Mouse (Mus musculus): ENCODE measurements around the gene Rp2. TPM values are rescaled to one million over a fixed set of nuclear protein-coding genes. Genes with fewer than 3 reads are reported as not detected.
"Not testable (repeated sequence)": the region's sequence is repeated elsewhere in the genome, so short reads cannot be mapped to it uniquely, and the experiment has no call there.

The Rp2 gene
- polyA plus RNA-seq, 1 experiment from 2014 or later, result 17.2 TPM

- Histone ChIP-seq H3K9me3 (ENCODE audit: control insufficient read depth, low read length) (no peaks in the 10 kb centered on the region), H3K36me3 (ENCODE audit: control insufficient read depth, insufficient read depth, low read length) (no peaks in the 10 kb centered on the region), H3K27me3 (replicated peaks; ENCODE audit: control insufficient read depth, insufficient read depth, low read length) (no peaks in the 10 kb centered on the region), H3K4me3 (ENCODE audit: low read length) (no peak overlapping the region), H3K27ac (ENCODE audit: low read length) (no peak overlapping the region), H3K9ac (ENCODE audit: low read depth, low read length) (no peak overlapping the region), H3K4me2 (ENCODE audit: low read depth, low read length) (no peak overlapping the region), H3K4me1 (ENCODE audit: control insufficient read depth, insufficient read depth, low read length) (no peaks in the 10 kb centered on the region)
- ATAC-seq, result no peak
- 79% methylated on average over 7 of the region's 7 CpGs for WGBS
Measured at GRCm38 (mm10) chrX:20379347-20380014, 15.2 kb downstream of the Rp2 start.

GRCm38 (mm10) chrX:20382260-20382659 lies 18.0 kb downstream of the Rp2 start:
- Histone ChIP-seq H3K9me3 (ENCODE audit: control insufficient read depth, low read length) (no peaks in the 10 kb centered on the region), H3K27me3 (replicated peaks; ENCODE audit: control insufficient read depth, insufficient read depth, low read length) (no peaks in the 10 kb centered on the region), H3K4me2 (ENCODE audit: low read depth, low read length) (no peak overlapping the region), H3K9ac (ENCODE audit: low read depth, low read length) (no peak overlapping the region), H3K4me1 (ENCODE audit: control insufficient read depth, insufficient read depth, low read length) (no peaks in the 10 kb centered on the region), H3K4me3 (ENCODE audit: low read length) (no peak overlapping the region), H3K27ac (ENCODE audit: low read length) (no peak overlapping the region), H3K36me3 (ENCODE audit: control insufficient read depth, insufficient read depth, low read length) (no peaks in the 10 kb centered on the region)
- no peak for ATAC-seq
- 91% methylated on average over 6 of the region's 6 CpGs for WGBS

GRCm38 (mm10) chrX:20387006-20387405 lies 22.7 kb downstream of the Rp2 start:
- H3K9ac ChIP-seq (ENCODE audit: low read depth, low read length), result no peak overlapping the region
- 78% methylated on average over 3 of the region's 3 CpGs for WGBS
- H3K9me3 ChIP-seq (ENCODE audit: control insufficient read depth, low read length), result no peaks in the 10 kb centered on the region
- H3K4me1 ChIP-seq (ENCODE audit: control insufficient read depth, insufficient read depth, low read length), result no peaks in the 10 kb centered on the region
- no peak overlapping the region for H3K4me3 ChIP-seq (ENCODE audit: low read length)
- no peaks in the 10 kb centered on the region for H3K27me3 ChIP-seq (replicated peaks; ENCODE audit: control insufficient read depth, insufficient read depth, low read length)
- no peak for ATAC-seq
- H3K27ac ChIP-seq (ENCODE audit: low read length), result no peak overlapping the region
- no peak overlapping the region for H3K4me2 ChIP-seq (ENCODE audit: low read depth, low read length)
- no peaks in the 10 kb centered on the region for H3K36me3 ChIP-seq (ENCODE audit: control insufficient read depth, insufficient read depth, low read length)

- H3K4me2 ChIP-seq (ENCODE audit: low read depth, low read length); H3K36me3 ChIP-seq (ENCODE audit: control insufficient read depth, insufficient read depth, low read length); H3K9me3 ChIP-seq (ENCODE audit: control insufficient read depth, low read length); H3K4me3 ChIP-seq (ENCODE audit: low read length); H3K27me3 ChIP-seq (replicated peaks; ENCODE audit: control insufficient read depth, insufficient read depth, low read length); H3K27ac ChIP-seq (ENCODE audit: low read length); H3K4me1 ChIP-seq (ENCODE audit: control insufficient read depth, insufficient read depth, low read length); H3K9ac ChIP-seq (ENCODE audit: low read depth, low read length); ATAC-seq: not testable (repeated sequence)
- WGBS, result 93% methylated on average over 9 of the region's 9 CpGs
Measured at GRCm38 (mm10) chrX:20391964-20392363, 27.7 kb downstream of the Rp2 start.

GRCm38 (mm10) chrX:20392942-20393341 lies 28.7 kb downstream of the Rp2 start:
- Histone ChIP-seq H3K36me3 (ENCODE audit: control insufficient read depth, insufficient read depth, low read length) (no peaks in the 10 kb centered on the region), H3K27ac (ENCODE audit: low read length) (no peak overlapping the region), H3K27me3 (replicated peaks; ENCODE audit: control insufficient read depth, insufficient read depth, low read length) (no peaks in the 10 kb centered on the region), H3K9me3 (ENCODE audit: control insufficient read depth, low read length) (no peaks in the 10 kb centered on the region), H3K4me1 (ENCODE audit: control insufficient read depth, insufficient read depth, low read length) (no peaks in the 10 kb centered on the region), H3K9ac (ENCODE audit: low read depth, low read length) (no peak overlapping the region), H3K4me3 (ENCODE audit: low read length) (no peak overlapping the region), H3K4me2 (ENCODE audit: low read depth, low read length) (no peak overlapping the region)
- ATAC-seq, result no peak
- 55% methylated on average over 3 of the region's 3 CpGs for WGBS

- 92% methylated on average over 4 of the region's 4 CpGs for WGBS
- H3K4me1 ChIP-seq (ENCODE audit: control insufficient read depth, insufficient read depth, low read length), result no peaks in the 10 kb centered on the region
- no peak overlapping the region for H3K9ac ChIP-seq (ENCODE audit: low read depth, low read length)
- no peaks in the 10 kb centered on the region for H3K9me3 ChIP-seq (ENCODE audit: control insufficient read depth, low read length)
- no peak overlapping the region for H3K4me2 ChIP-seq (ENCODE audit: low read depth, low read length)
- H3K4me3 ChIP-seq (ENCODE audit: low read length), result no peak overlapping the region
- no peaks in the 10 kb centered on the region for H3K27me3 ChIP-seq (replicated peaks; ENCODE audit: control insufficient read depth, insufficient read depth, low read length)
- no peak overlapping the region for H3K27ac ChIP-seq (ENCODE audit: low read length)
- no peak for ATAC-seq
- no peaks in the 10 kb centered on the region for H3K36me3 ChIP-seq (ENCODE audit: control insufficient read depth, insufficient read depth, low read length)
Measured at GRCm38 (mm10) chrX:20404068-20404467, 39.8 kb downstream of the Rp2 start.

GRCm38 (mm10) chrX:20406909-20407308 lies 42.6 kb downstream of the Rp2 start:
- no peak overlapping the region for H3K4me2 ChIP-seq (ENCODE audit: low read depth, low read length)
- H3K4me1 ChIP-seq (ENCODE audit: control insufficient read depth, insufficient read depth, low read length), result no peaks in the 10 kb centered on the region
- H3K9ac ChIP-seq (ENCODE audit: low read depth, low read length), result no peak overlapping the region
- H3K27me3 ChIP-seq (replicated peaks; ENCODE audit: control insufficient read depth, insufficient read depth, low read length), result no peaks in the 10 kb centered on the region
- H3K9me3 ChIP-seq (ENCODE audit: control insufficient read depth, low read length), result no peaks in the 10 kb centered on the region
- WGBS, result 93% methylated on average over 2 of the region's 2 CpGs
- ATAC-seq, result no peak
- no peak overlapping the region for H3K4me3 ChIP-seq (ENCODE audit: low read length)
- no peak overlapping the region for H3K27ac ChIP-seq (ENCODE audit: low read length)
- no peaks in the 10 kb centered on the region for H3K36me3 ChIP-seq (ENCODE audit: control insufficient read depth, insufficient read depth, low read length)

GRCm38 (mm10) chrX:20407676-20408075 lies 43.4 kb downstream of the Rp2 start:
- WGBS, result 49% methylated on average over 2 of the region's 2 CpGs
- Histone ChIP-seq H3K4me1 (ENCODE audit: control insufficient read depth, insufficient read depth, low read length) (no peaks in the 10 kb centered on the region), H3K27me3 (replicated peaks; ENCODE audit: control insufficient read depth, insufficient read depth, low read length) (no peaks in the 10 kb centered on the region), H3K4me2 (ENCODE audit: low read depth, low read length) (no peak overlapping the region), H3K27ac (ENCODE audit: low read length) (no peak overlapping the region), H3K36me3 (ENCODE audit: control insufficient read depth, insufficient read depth, low read length) (no peaks in the 10 kb centered on the region), H3K9me3 (ENCODE audit: control insufficient read depth, low read length) (no peaks in the 10 kb centered on the region), H3K9ac (ENCODE audit: low read depth, low read length) (no peak overlapping the region), H3K4me3 (ENCODE audit: low read length) (no peak overlapping the region)
- ATAC-seq, result 0 out of 2 replicates have a peak, but pooled peaks have one; percentile 46

- peaks cover 4% of the 10 kb centered on the region for H3K4me1 ChIP-seq (ENCODE audit: control insufficient read depth, insufficient read depth, low read length)
- no peak overlapping the region for H3K27ac ChIP-seq (ENCODE audit: low read length)
- 88% methylated on average over 4 of the region's 4 CpGs for WGBS
- no peak overlapping the region for H3K9ac ChIP-seq (ENCODE audit: low read depth, low read length)
- ATAC-seq, result no peak
- no peaks in the 10 kb centered on the region for H3K9me3 ChIP-seq (ENCODE audit: control insufficient read depth, low read length)
- no peak overlapping the region for H3K4me3 ChIP-seq (ENCODE audit: low read length)
- H3K36me3 ChIP-seq (ENCODE audit: control insufficient read depth, insufficient read depth, low read length), result no peaks in the 10 kb centered on the region
- H3K27me3 ChIP-seq (replicated peaks; ENCODE audit: control insufficient read depth, insufficient read depth, low read length), result no peaks in the 10 kb centered on the region
- H3K4me2 ChIP-seq (ENCODE audit: low read depth, low read length), result no peak overlapping the region
Measured at GRCm38 (mm10) chrX:20411382-20411781, 47.1 kb downstream of the Rp2 start.

GRCm38 (mm10) chrX:20412221-20412620 lies 47.9 kb downstream of the Rp2 start:
- no peaks in the 10 kb centered on the region for H3K27me3 ChIP-seq (replicated peaks; ENCODE audit: control insufficient read depth, insufficient read depth, low read length)
- ATAC-seq, result no peak
- no peaks in the 10 kb centered on the region for H3K9me3 ChIP-seq (ENCODE audit: control insufficient read depth, low read length)
- H3K4me1 ChIP-seq (ENCODE audit: control insufficient read depth, insufficient read depth, low read length), result peaks cover 4% of the 10 kb centered on the region
- no peaks in the 10 kb centered on the region for H3K36me3 ChIP-seq (ENCODE audit: control insufficient read depth, insufficient read depth, low read length)
- H3K9ac ChIP-seq (ENCODE audit: low read depth, low read length), result no peak overlapping the region
- WGBS, result 81% methylated on average over 3 of the region's 3 CpGs
- H3K27ac ChIP-seq (ENCODE audit: low read length), result no peak overlapping the region
- H3K4me2 ChIP-seq (ENCODE audit: low read depth, low read length), result no peak overlapping the region
- no peak overlapping the region for H3K4me3 ChIP-seq (ENCODE audit: low read length)

All from intestine, embryonic 16.5 days (tissue).